Mouse (Mus musculus) liver, embryonic 16.5 days (tissue): ENCODE data around the gene Trim2. TPM values are rescaled to one million over a fixed set of nuclear protein-coding genes. Genes with fewer than 3 reads are reported as not detected.

Experiments
- ATAC-seq: fragments of 200-750 bp; cut with Nextera tagmentation; 2 replicates; pipeline ENCODE4 v1.8.0; 2017; ENCODE audit warnings: low read depth, mild to moderate bottlenecking, moderate number of reproducible peaks, moderate library complexity
- H3K27ac ChIP-seq: fragments of 300-500 bp; sonication (generic); 2 replicates; pipeline ENCODE4 v1.5.1; 2014; ENCODE audit warnings: mild to moderate bottlenecking, low read length
- H3K27me3 ChIP-seq: fragments of 300-500 bp; sonication (generic); 2 replicates; pipeline ENCODE4 v1.6.1; 2014; ENCODE audit warnings: low read depth, low read length, mixed read lengths; ENCODE audit not compliant: control insufficient read depth, insufficient read depth
- H3K36me3 ChIP-seq: fragments of 300-500 bp; sonication (generic); 2 replicates; pipeline ENCODE4 v1.6.1; 2014; ENCODE audit warnings: mild to moderate bottlenecking; ENCODE audit not compliant: control insufficient read depth, insufficient read depth
- H3K4me1 ChIP-seq: fragments of 300-500 bp; sonication (generic); 2 replicates; pipeline ENCODE4 v1.6.1; 2014; ENCODE audit warnings: low read depth, low read length, mixed read lengths; ENCODE audit not compliant: control insufficient read depth
- H3K4me2 ChIP-seq: fragments of 300-500 bp; sonication (generic); 2 replicates; pipeline ENCODE4 v1.6.1; 2014; ENCODE audit warnings: low read depth, low read length, mixed read lengths
- H3K4me3 ChIP-seq: fragments of 300-500 bp; sonication (generic); 2 replicates; pipeline ENCODE4 v1.5.1; 2014; ENCODE audit warnings: low read depth, mild to moderate bottlenecking, low read length
- H3K9ac ChIP-seq: fragments of 300-500 bp; sonication (generic); 2 replicates; pipeline ENCODE4 v1.6.1; 2014; ENCODE audit warnings: low read depth, low read length
- H3K9me3 ChIP-seq: fragments of 300-500 bp; sonication (generic); replicated peaks from 2 replicates; pipeline ENCODE4 v1.6.1; 2016; ENCODE audit warnings: low read length; ENCODE audit not compliant: control insufficient read depth
- WGBS: fragments of 180-500 bp; shearing (Covaris S2); extraction: QIAGEN DNeasy Blood & Tissue Kit; methylation state at CpG from one replicate; pipeline ENCODE4 v1.1.7; 2014; ENCODE audit not compliant: insufficient replicate concordance; 5-methylcytosine and 5-hydroxymethylcytosine counted together
- polyA plus RNA-seq: library from polyadenylated mRNA; unstranded; fragments of >200 nt; fragmentation: Nextera tagmentation; extraction: Ambion mirVana; gene quantifications from 2 replicates; pipeline ENCODE4 v1.2.1, GENCODE M21; 2015

The Trim2 gene
- polyA plus RNA-seq, 1 experiment from 2014 or later, result 6.3 TPM

- under 1% methylated on average over 29 of the region's 29 CpGs for WGBS
- Histone ChIP-seq H3K9ac (peak within 1 kb of the TSS; percentile 82), H3K27ac (peak within 1 kb of the TSS; percentile 80), H3K4me3 (peak within 1 kb of the TSS; percentile 74), H3K9me3 (no peaks in the 10 kb centered on the region; the same call in 1 of the 2 replicates), H3K4me1 (peaks cover 7% of the 10 kb centered on the region), H3K4me2 (peak within 1 kb of the TSS; percentile 100), H3K36me3 (no peaks in the 10 kb centered on the region), H3K27me3 (no peaks in the 10 kb centered on the region)
- ATAC-seq, result peak; percentile 97
Observed at GRCm38 (mm10) chr3:84155558-84156006, 151.1 kb downstream of the Trim2 start, which contains the start of gene Mnd1. Mnd1 (minus strand) TSS chr3:84155786.

GRCm38 (mm10) chr3:84155146-84155545 is 151.5 kb downstream of the Trim2 start:
- H3K4me2 ChIP-seq, result peak overlapping the region; percentile 100
- H3K4me1 ChIP-seq, result peaks cover 7% of the 10 kb centered on the region
- H3K27me3 ChIP-seq, result no peaks in the 10 kb centered on the region
- no peaks in the 10 kb centered on the region for H3K36me3 ChIP-seq
- H3K27ac ChIP-seq, result peak overlapping the region; percentile 80
- H3K9ac ChIP-seq, result peak overlapping the region; percentile 82
- no peaks in the 10 kb centered on the region; the same call in 1 of the 2 replicates for H3K9me3 ChIP-seq
- WGBS, result under 1% methylated on average over 24 of the region's 27 CpGs
- peak overlapping the region; percentile 74 for H3K4me3 ChIP-seq
- ATAC-seq, result peak; percentile 68

GRCm38 (mm10) chr3:84154721-84155141 is 151.9 kb downstream of the Trim2 start:
- WGBS, result 2% methylated on average over 12 of the region's 12 CpGs
- Histone ChIP-seq H3K36me3 (no peaks in the 10 kb centered on the region), H3K4me1 (peaks cover 7% of the 10 kb centered on the region), H3K27ac (peak overlapping the region; percentile 28), H3K27me3 (no peaks in the 10 kb centered on the region), H3K9me3 (no peaks in the 10 kb centered on the region; the same call in 1 of the 2 replicates), H3K4me2 (peak overlapping the region; percentile 100), H3K9ac (peak overlapping the region; percentile 82; the same call in 1 of the 2 replicates), H3K4me3 (peak overlapping the region; percentile 74)
- ATAC-seq, result no peak

- H3K4me3 ChIP-seq, result no peak overlapping the region
- peaks cover 5% of the 10 kb centered on the region; the same call in 1 of the 2 replicates for H3K4me1 ChIP-seq
- no peaks in the 10 kb centered on the region for H3K36me3 ChIP-seq
- no peak overlapping the region for H3K27ac ChIP-seq
- no peak overlapping the region for H3K4me2 ChIP-seq
- 84% methylated on average over 3 of the region's 3 CpGs for WGBS
- H3K9me3 ChIP-seq, result no peaks in the 10 kb centered on the region; the same call in 1 of the 2 replicates
- ATAC-seq, result no peak
- H3K27me3 ChIP-seq, result no peaks in the 10 kb centered on the region
- no peak overlapping the region for H3K9ac ChIP-seq
Observed at GRCm38 (mm10) chr3:84149831-84150230, 156.8 kb downstream of the Trim2 start.

- peaks cover 7% of the 10 kb centered on the region for H3K4me1 ChIP-seq
- H3K9me3 ChIP-seq, result no peaks in the 10 kb centered on the region
- no peak for ATAC-seq
- H3K4me3 ChIP-seq, result no peak overlapping the region
- no peak overlapping the region for H3K27ac ChIP-seq
- WGBS, result 80% methylated on average over 7 of the region's 7 CpGs
- no peak overlapping the region for H3K9ac ChIP-seq
- H3K4me2 ChIP-seq, result no peak overlapping the region
- H3K27me3 ChIP-seq, result no peaks in the 10 kb centered on the region
- H3K36me3 ChIP-seq, result no peaks in the 10 kb centered on the region
Observed at GRCm38 (mm10) chr3:84140947-84141346, 165.7 kb downstream of the Trim2 start.

- peak; percentile 20; the same call in 1 of the 2 replicates for ATAC-seq
- no peak overlapping the region for H3K9ac ChIP-seq
- H3K36me3 ChIP-seq, result no peaks in the 10 kb centered on the region
- H3K4me2 ChIP-seq, result no peak overlapping the region
- no peak overlapping the region for H3K4me3 ChIP-seq
- no peaks in the 10 kb centered on the region for H3K27me3 ChIP-seq
- H3K4me1 ChIP-seq, result peaks cover 14% of the 10 kb centered on the region
- no peaks in the 10 kb centered on the region for H3K9me3 ChIP-seq
- no peak overlapping the region for H3K27ac ChIP-seq
- 32% methylated on average over 7 of the region's 7 CpGs for WGBS
Observed at GRCm38 (mm10) chr3:84136509-84136908, 170.2 kb downstream of the Trim2 start.

GRCm38 (mm10) chr3:84135933-84136332 is 170.7 kb downstream of the Trim2 start:
- Histone ChIP-seq H3K9ac (no peak overlapping the region), H3K4me1 (peaks cover 14% of the 10 kb centered on the region), H3K36me3 (no peaks in the 10 kb centered on the region), H3K27me3 (no peaks in the 10 kb centered on the region), H3K4me2 (peak overlapping the region; percentile 36), H3K9me3 (no peaks in the 10 kb centered on the region), H3K4me3 (no peak overlapping the region), H3K27ac (no peak overlapping the region)
- no peak for ATAC-seq
- 54% methylated on average over 6 of the region's 6 CpGs for WGBS

- 28% methylated on average over 9 of the region's 9 CpGs for WGBS
- H3K4me2 ChIP-seq, result peak overlapping the region; percentile 36
- no peak overlapping the region for H3K27ac ChIP-seq
- peak; percentile 100 for ATAC-seq
- no peaks in the 10 kb centered on the region for H3K9me3 ChIP-seq
- peaks cover 14% of the 10 kb centered on the region for H3K4me1 ChIP-seq
- no peaks in the 10 kb centered on the region for H3K27me3 ChIP-seq
- no peak overlapping the region for H3K4me3 ChIP-seq
- no peaks in the 10 kb centered on the region for H3K36me3 ChIP-seq
- H3K9ac ChIP-seq, result no peak overlapping the region
Observed at GRCm38 (mm10) chr3:84135387-84135786, 171.3 kb downstream of the Trim2 start.

GRCm38 (mm10) chr3:84131369-84131768 is 175.3 kb downstream of the Trim2 start:
- no peaks in the 10 kb centered on the region for H3K9me3 ChIP-seq
- peaks cover 13% of the 10 kb centered on the region for H3K4me1 ChIP-seq
- H3K27me3 ChIP-seq, result no peaks in the 10 kb centered on the region
- no peaks in the 10 kb centered on the region for H3K36me3 ChIP-seq
- no peak overlapping the region for H3K9ac ChIP-seq
- 71% methylated on average over 3 of the region's 3 CpGs for WGBS
- ATAC-seq, result no peak
- H3K4me3 ChIP-seq, result no peak overlapping the region
- H3K4me2 ChIP-seq, result no peak overlapping the region
- no peak overlapping the region for H3K27ac ChIP-seq
